Mouse (Mus musculus) lung, postnatal 10 days (tissue): Measurements from ENCODE around the gene Emcn.

Experiments
- DNase-seq: peaks from one replicate; pipeline ENCODE4 v3.0.0; 2021

Gene Emcn

GRCm38 (mm10) chr3:137340938-137341337, at the start of gene Emcn:
Gene Emcn, plus strand, starts transcription at chr3:137341067.
- DNase-seq, result peak; percentile 5

GRCm38 (mm10) chr3:137293174-137293591, 47.7 kb upstream of the Emcn start:
- DNase-seq, result peak; percentile 11

- DNase-seq, result no peak
These were observed 42.6 kb upstream of the Emcn start for GRCm38 (mm10) chr3:137298230-137298629.

GRCm38 (mm10) chr3:137300210-137300609, 40.7 kb upstream of the Emcn start:
- DNase-seq, result no peak

GRCm38 (mm10) chr3:137301195-137301594, 39.7 kb upstream of the Emcn start:
- no peak for DNase-seq

- DNase-seq, result no peak
These were observed 38.1 kb upstream of the Emcn start for GRCm38 (mm10) chr3:137302804-137303203.

- DNase-seq, result no peak
These were observed 30.9 kb upstream of the Emcn start for GRCm38 (mm10) chr3:137309959-137310358.

GRCm38 (mm10) chr3:137312540-137312939, 28.3 kb upstream of the Emcn start:
- no peak for DNase-seq

- no peak for DNase-seq
These were observed 27.0 kb upstream of the Emcn start for GRCm38 (mm10) chr3:137313775-137314362.

GRCm38 (mm10) chr3:137318371-137318770, 22.5 kb upstream of the Emcn start:
- DNase-seq, result no peak

- DNase-seq, result no peak
These were observed 20.9 kb upstream of the Emcn start for GRCm38 (mm10) chr3:137319950-137320349.

GRCm38 (mm10) chr3:137322304-137322703, 18.6 kb upstream of the Emcn start:
- DNase-seq, result peak; percentile 31

GRCm38 (mm10) chr3:137329898-137330297, 11.0 kb upstream of the Emcn start:
- DNase-seq, result no peak

- peak; percentile 6 for DNase-seq
These were observed 9.9 kb upstream of the Emcn start for GRCm38 (mm10) chr3:137330950-137331349.

- DNase-seq, result no peak
These were observed 8.3 kb upstream of the Emcn start for GRCm38 (mm10) chr3:137332531-137332930.

GRCm38 (mm10) chr3:137335957-137336356, 4.9 kb upstream of the Emcn start:
- no peak for DNase-seq

GRCm38 (mm10) chr3:137343446-137343845, 2.6 kb downstream of the Emcn start:
- no peak for DNase-seq

GRCm38 (mm10) chr3:137351882-137352281, 11.0 kb downstream of the Emcn start:
- no peak for DNase-seq

- no peak for DNase-seq
These were observed 15.8 kb downstream of the Emcn start for GRCm38 (mm10) chr3:137356697-137357096.

GRCm38 (mm10) chr3:137367123-137367825, 26.4 kb downstream of the Emcn start:
- DNase-seq, result no peak

- DNase-seq, result no peak
These were observed 27.0 kb downstream of the Emcn start for GRCm38 (mm10) chr3:137367826-137368325.

- DNase-seq, result no peak
These were observed 32.0 kb downstream of the Emcn start for GRCm38 (mm10) chr3:137372854-137373253.

- no peak for DNase-seq
These were observed 41.4 kb downstream of the Emcn start for GRCm38 (mm10) chr3:137382311-137382710.

- DNase-seq, result no peak
These were observed 54.7 kb downstream of the Emcn start for GRCm38 (mm10) chr3:137395588-137395987.
